Mouse (Mus musculus) limb, embryonic 14.5 days (tissue): ENCODE data around the gene Elmod3. TPM values are rescaled to one million over a fixed set of nuclear protein-coding genes. Genes with fewer than 3 reads are reported as not detected.
A peak's percentile ranks its signal among the peaks of the same experiment; 100 is the strongest.

Source experiments
- ATAC-seq: fragments of 200-750 bp; cut with Nextera tagmentation; 2 replicates; pipeline ENCODE4 v1.8.0; 2017; ENCODE audit warnings: low read depth, moderate number of reproducible peaks, moderate TSS enrichment; ENCODE audit not compliant: low FRiP score
- DNase-seq: peaks from one replicate; pipeline ENCODE4 v3.0.0-alpha.2; 2015; ENCODE audit warnings: low spot score
- H3K27ac ChIP-seq: fragments of 300-500 bp; sonication (generic); replicated peaks from 2 replicates; pipeline ENCODE4 v1.5.1; 2014; ENCODE audit warnings: low read depth, mild to moderate bottlenecking, low read length, moderate library complexity, mixed read lengths
- H3K27me3 ChIP-seq: fragments of 300-500 bp; sonication (generic); 2 replicates; pipeline ENCODE4 v1.6.1; 2014; ENCODE audit warnings: low read length, mixed read lengths; ENCODE audit not compliant: control insufficient read depth, insufficient read depth
- H3K36me3 ChIP-seq: fragments of 300-500 bp; sonication (generic); 2 replicates; pipeline ENCODE4 v1.6.1; 2014; ENCODE audit warnings: mild to moderate bottlenecking, low read length, moderate library complexity, mixed read lengths; ENCODE audit not compliant: control insufficient read depth, insufficient read depth
- H3K4me1 ChIP-seq: fragments of 300-500 bp; sonication (generic); 2 replicates; pipeline ENCODE4 v1.6.1; 2014; ENCODE audit warnings: antibody characterized with exemption, low read length, mixed read lengths; ENCODE audit not compliant: control insufficient read depth, insufficient read depth
- H3K4me2 ChIP-seq: fragments of 300-500 bp; sonication (generic); replicated peaks from 2 replicates; pipeline ENCODE4 v1.6.1; 2014; ENCODE audit warnings: low read depth, mild to moderate bottlenecking, low read length, moderate library complexity; ENCODE audit not compliant: severe bottlenecking
- H3K4me3 ChIP-seq: fragments of 300-500 bp; sonication (generic); replicated peaks from 2 replicates; pipeline ENCODE4 v1.5.1; 2014; ENCODE audit warnings: low read length
- H3K9ac ChIP-seq: fragments of 300-500 bp; sonication (generic); 2 replicates; pipeline ENCODE4 v1.6.1; 2014; ENCODE audit warnings: mild to moderate bottlenecking, low read depth, low read length, moderate library complexity; ENCODE audit not compliant: severe bottlenecking
- H3K9me3 ChIP-seq: fragments of 300-500 bp; sonication (generic); 2 replicates; pipeline ENCODE4 v1.6.1; 2016; ENCODE audit warnings: low read length; ENCODE audit not compliant: control insufficient read depth
- POLR2A ChIP-seq: fragments of 200-500 bp; IDR thresholded peaks from 2 replicates; pipeline ENCODE4 v1.8.0; 2012; ENCODE audit warnings: inconsistent platforms, mild to moderate bottlenecking, moderate library complexity, borderline replicate concordance; ENCODE audit not compliant: insufficient read depth, insufficient read length; ENCODE audit errors: extremely low read depth
- WGBS: fragments of 180-500 bp; shearing (Covaris S2); extraction: QIAGEN DNeasy Blood & Tissue Kit; methylation state at CpG from one replicate; pipeline ENCODE4 v1.1.7; 2014; 5-methylcytosine and 5-hydroxymethylcytosine counted together
- polyA plus RNA-seq, 2 experiments: library from polyadenylated mRNA; depleted of rRNA in 1 of 2; stranded (reverse) in 1 of 2; unstranded in 1 of 2; fragments of >200 nt; fragmentation: Nextera tagmentation in 1 of 2; extraction: Ambion mirVana in 1 of 2; gene quantifications; 2 replicates each; pipeline versions ENCODE4 v1.2.1 to v1.2.3; 2012 to 2014

The Elmod3 gene
- polyA plus RNA-seq, 2 experiments: 13.7 to 19.4 TPM

GRCm38 (mm10) chr6:72600771-72601170 lies 2.6 kb upstream of the Elmod3 start:
- no peaks in the 10 kb centered on the region for H3K9me3 ChIP-seq
- H3K27ac ChIP-seq: no peak overlapping the region
- no peak overlapping the region for H3K4me2 ChIP-seq
- H3K4me3 ChIP-seq: no peak overlapping the region
- TF ChIP-seq POLR2A: no peak
- no peak for ATAC-seq
- WGBS: 85% methylated on average over 12 of the region's 12 CpGs
- H3K9ac ChIP-seq: no peak overlapping the region
- peaks cover 15% of the 10 kb centered on the region for H3K4me1 ChIP-seq
- DNase-seq: no peak
- peaks cover 22% of the 10 kb centered on the region for H3K36me3 ChIP-seq
- H3K27me3 ChIP-seq: no peaks in the 10 kb centered on the region

GRCm38 (mm10) chr6:72600216-72600615 lies 2.0 kb upstream of the Elmod3 start:
- H3K9ac ChIP-seq: no peak overlapping the region
- no peak for ATAC-seq
- TF ChIP-seq POLR2A: no peak
- no peak overlapping the region for H3K27ac ChIP-seq
- peaks cover 16% of the 10 kb centered on the region for H3K36me3 ChIP-seq
- DNase-seq: no peak
- 73% methylated on average over 6 of the region's 6 CpGs for WGBS
- H3K4me3 ChIP-seq: no peak overlapping the region
- no peaks in the 10 kb centered on the region for H3K9me3 ChIP-seq
- no peaks in the 10 kb centered on the region for H3K27me3 ChIP-seq
- no peak overlapping the region for H3K4me2 ChIP-seq
- H3K4me1 ChIP-seq: peaks cover 15% of the 10 kb centered on the region

- 33% methylated on average over 12 of the region's 12 CpGs for WGBS
- Histone ChIP-seq H3K9me3 (no peaks in the 10 kb centered on the region), H3K9ac (peak overlapping the region; percentile 69), H3K36me3 (peaks cover 6% of the 10 kb centered on the region; the same call in 1 of the 2 replicates), H3K4me3 (peak overlapping the region; percentile 62), H3K27ac (peak overlapping the region; percentile 89), H3K27me3 (no peaks in the 10 kb centered on the region), H3K4me1 (peaks cover 15% of the 10 kb centered on the region), H3K4me2 (peak overlapping the region; percentile 73)
- DNase-seq: peak; percentile 71
- peak; percentile 30 for ATAC-seq
- TF ChIP-seq POLR2A: no peak
These were observed 761 bp upstream of the Elmod3 start for GRCm38 (mm10) chr6:72598791-72599557.

GRCm38 (mm10) chr6:72597083-72597874 lies 934 bp downstream of the Elmod3 start:
- DNase-seq: no peak
- no peak for TF ChIP-seq POLR2A
- H3K4me1 ChIP-seq: peaks cover 15% of the 10 kb centered on the region
- 0 out of 2 replicates have a peak overlapping the region, but pooled peaks have one; percentile 15 for H3K27ac ChIP-seq
- no peak for ATAC-seq
- peak overlapping the region; percentile 69 for H3K9ac ChIP-seq
- H3K4me2 ChIP-seq: peak overlapping the region; percentile 73
- no peaks in the 10 kb centered on the region for H3K9me3 ChIP-seq
- no peaks in the 10 kb centered on the region for H3K36me3 ChIP-seq
- H3K27me3 ChIP-seq: no peaks in the 10 kb centered on the region
- 41% methylated on average over 13 of the region's 13 CpGs for WGBS
- peak overlapping the region; percentile 62 for H3K4me3 ChIP-seq

GRCm38 (mm10) chr6:72593914-72594313 lies 4.3 kb downstream of the Elmod3 start:
- Histone ChIP-seq H3K9ac (no peak overlapping the region), H3K4me2 (no peak overlapping the region), H3K9me3 (no peaks in the 10 kb centered on the region), H3K36me3 (no peaks in the 10 kb centered on the region), H3K27me3 (no peaks in the 10 kb centered on the region), H3K27ac (no peak overlapping the region), H3K4me3 (no peak overlapping the region), H3K4me1 (peaks cover 8% of the 10 kb centered on the region; the same call in 1 of the 2 replicates)
- no peak for DNase-seq
- TF ChIP-seq POLR2A: no peak
- WGBS: 59% methylated on average over 5 of the region's 5 CpGs
- ATAC-seq: no peak
